In genomic region chr5:147632716-147633115, GRCm38 (mm10) we compare ENCODE assay signal across 26 mouse cellular contexts.
A peak's percentile ranks its signal among the peaks of the same experiment; 100 is the strongest.
DNase-seq lines count a peak whose midpoint lies in the region; ATAC-seq lines count a peak whose summit lies in the region.
"Had no signal": no experiment of that assay in that cellular context is flagged by ENCODE, and none has a peak within 500 bp of the region (broad histone marks: within the 10 kb centered on the region; RNA-seq: fewer than 3 reads in every experiment).

No protein-coding gene starts in this region.

- no peaks in the 10 kb centered on the region for H3K27me3 ChIP-seq in heart, embryonic 12.5 days (replicated peaks)
- H3K27me3 ChIP-seq in forebrain, embryonic 14.5 days (replicated peaks; ENCODE audit: control insufficient read depth, insufficient read depth, low read length): no peaks in the 10 kb centered on the region
- H3K27me3 ChIP-seq: CH12.LX; forebrain, embryonic 13.5 days; hindbrain, embryonic 12.5 days; hindbrain, embryonic 15.5 days had no signal

- WGBS in heart, embryonic 12.5 days: 51% methylated on average over 4 of the region's 4 CpGs
- 86% methylated on average over 4 of the region's 4 CpGs for WGBS in forebrain, embryonic 14.5 days

- H3K4me2 ChIP-seq in heart, embryonic 12.5 days: no peak overlapping the region
- no peak overlapping the region for H3K4me2 ChIP-seq in forebrain, embryonic 14.5 days (ENCODE audit: low read length)
- H3K4me2 ChIP-seq: forebrain, embryonic 13.5 days; heart, embryonic 11.5 days; hindbrain, embryonic 12.5 days; hindbrain, embryonic 15.5 days had no signal

- no peak for ATAC-seq in heart, embryonic 12.5 days (ENCODE audit: insufficient number of reproducible peaks, low FRiP score)
- no peak for ATAC-seq in forebrain, embryonic 14.5 days
- ATAC-seq: forebrain, embryonic 13.5 days; forebrain, postnatal 0 days had no signal

- H3K36me3 ChIP-seq in heart, embryonic 12.5 days: peaks cover 18% of the 10 kb centered on the region; the same call in 1 of the 2 replicates
- no peaks in the 10 kb centered on the region for H3K36me3 ChIP-seq in forebrain, embryonic 14.5 days (ENCODE audit: control insufficient read depth, insufficient read depth, low read length)
- H3K36me3 ChIP-seq: forebrain, embryonic 10.5 days; G1E; hindbrain, embryonic 12.5 days; hindbrain, embryonic 15.5 days had no signal

- H3K27ac ChIP-seq in heart, embryonic 12.5 days (ENCODE audit: poor library complexity, severe bottlenecking): peak overlapping the region; percentile 34; the same call in 1 of the 2 replicates
- no peak overlapping the region for H3K27ac ChIP-seq in forebrain, embryonic 14.5 days (ENCODE audit: low read depth, low read length)
- H3K27ac ChIP-seq: forebrain, embryonic 10.5 days; forebrain, embryonic 13.5 days; heart, adult 2 months; hindbrain, embryonic 12.5 days; hindbrain, embryonic 15.5 days had no signal

- no peak for DNase-seq in heart, postnatal 4 days
- peak; percentile 16 for DNase-seq in lung, postnatal 10 days
- DNase-seq in lung, postnatal 14 days: no peak
- DNase-seq in right cerebral cortex, adult 2 months (ENCODE audit: low spot score in 2 of 2): peak; percentile 10 to 16
- no peak for DNase-seq in right cerebral cortex, postnatal 14 days
- no peak for DNase-seq in forebrain, embryonic 14.5 days (ENCODE audit: low spot score)
- DNase-seq: adrenal gland, adult 2 months; adrenal gland, postnatal 14 days; B cell, adult 2 months; cerebellum, adult 11-12 months; cerebellum, adult 8-10 months; cerebellum, postnatal 10 days; cerebellum, postnatal 36 days; forebrain, postnatal 0 days; gastrocnemius, postnatal 10 days; gastrocnemius, postnatal 36 days; heart, adult 2 months; heart, postnatal 14 days had no signal

- no peaks in the 10 kb centered on the region for H3K9me3 ChIP-seq in heart, embryonic 12.5 days (replicated peaks)
- H3K9me3 ChIP-seq in forebrain, embryonic 14.5 days (replicated peaks; ENCODE audit: control insufficient read depth, low read length): no peaks in the 10 kb centered on the region
- H3K9me3 ChIP-seq: forebrain, embryonic 10.5 days; forebrain, embryonic 13.5 days; G1E; hindbrain, embryonic 12.5 days; hindbrain, embryonic 15.5 days had no signal

- H3K4me1 ChIP-seq in heart, embryonic 12.5 days (replicated peaks): peaks cover 24% of the 10 kb centered on the region
- H3K4me1 ChIP-seq in forebrain, embryonic 14.5 days (ENCODE audit: control insufficient read depth, insufficient read depth, low read length): no peaks in the 10 kb centered on the region
- H3K4me1 ChIP-seq: hindbrain, embryonic 15.5 days had no signal

- no peak overlapping the region for H3K4me3 ChIP-seq in heart, embryonic 12.5 days
- no peak overlapping the region for H3K4me3 ChIP-seq in forebrain, embryonic 14.5 days (ENCODE audit: low read depth, low read length)
- H3K4me3 ChIP-seq: forebrain, embryonic 10.5 days; forebrain, embryonic 13.5 days; heart, adult 2 months; hindbrain, embryonic 12.5 days; hindbrain, embryonic 15.5 days had no signal

- no peak overlapping the region for H3K9ac ChIP-seq in heart, embryonic 12.5 days
- no peak overlapping the region for H3K9ac ChIP-seq in forebrain, embryonic 14.5 days (ENCODE audit: low read length)
- H3K9ac ChIP-seq: forebrain, embryonic 13.5 days; forebrain, postnatal 0 days; hindbrain, embryonic 12.5 days; hindbrain, embryonic 15.5 days had no signal

Comparison
In these comparisons a context has a peak if more than half of its experiments do, and no peak if none do; other contexts are left out.
1. DNase-seq: peak in lung, postnatal 10 days (single experiment) and right cerebral cortex, adult 2 months (2 of 2); none in heart, postnatal 4 days (single experiment), lung, postnatal 14 days (single experiment), right cerebral cortex, postnatal 14 days (single experiment) and forebrain, embryonic 14.5 days (single experiment).